Mouse (Mus musculus) gastrocnemius, adult 2 months (tissue): ENCODE data around the gene Ddn. TPM values are rescaled to one million over a fixed set of nuclear protein-coding genes. Genes with fewer than 3 reads are reported as not detected.
"Not testable (repeated sequence)": the region's sequence is repeated elsewhere in the genome, so short reads cannot be mapped to it uniquely, and the experiment has no call there.

Experiments
- DNase-seq: peaks from one replicate; pipeline ENCODE4 v3.0.0; 2022
- H3K27ac ChIP-seq: fragments of 200-600 bp; 2 replicates; pipeline ENCODE4 v1.8.1; 2022; ENCODE audit warnings: mild to moderate bottlenecking
- H3K4me3 ChIP-seq: fragments of 200-600 bp; 2 replicates; pipeline ENCODE4 v1.8.1; 2022; ENCODE audit warnings: mild to moderate bottlenecking, moderate library complexity
- CTCF ChIP-seq: fragments of 200-600 bp; IDR thresholded peaks from 2 replicates; pipeline ENCODE4 v1.8.1; 2022; ENCODE audit warnings: antibody characterized with exemption, mild to moderate bottlenecking, moderate library complexity
- intact Hi-C: fragments of 180-260 bp; cut with DNase I; formaldehyde crosslinking; loops from one replicate; pipeline ENCODE4 v1.15.1; 2025
- total RNA-seq, 2 experiments: library from RNA; stranded (reverse); gene quantifications; 2 replicates each; pipeline ENCODE4 v1.2.3; 2021

Ddn gene
- total RNA-seq, 2 experiments from 2014 or later = 0.33 to 0.78 TPM

GRCm38 (mm10) chr15:98823434-98823833 is 14.1 kb upstream of the Ddn start:
- intact Hi-C loops = no loop called here
- Histone ChIP-seq H3K27ac (no peak overlapping the region), H3K4me3 (no peak overlapping the region)
- TF ChIP-seq CTCF = peak; percentile 38; the same call in 1 of the 2 replicates
- no peak for DNase-seq

GRCm38 (mm10) chr15:98822147-98822546 is 12.9 kb upstream of the Ddn start:
- DNase-seq = no peak
- TF ChIP-seq CTCF = no peak
- H3K4me3 ChIP-seq = no peak overlapping the region
- H3K27ac ChIP-seq = no peak overlapping the region
- intact Hi-C loops = no loop called here

DNA sequence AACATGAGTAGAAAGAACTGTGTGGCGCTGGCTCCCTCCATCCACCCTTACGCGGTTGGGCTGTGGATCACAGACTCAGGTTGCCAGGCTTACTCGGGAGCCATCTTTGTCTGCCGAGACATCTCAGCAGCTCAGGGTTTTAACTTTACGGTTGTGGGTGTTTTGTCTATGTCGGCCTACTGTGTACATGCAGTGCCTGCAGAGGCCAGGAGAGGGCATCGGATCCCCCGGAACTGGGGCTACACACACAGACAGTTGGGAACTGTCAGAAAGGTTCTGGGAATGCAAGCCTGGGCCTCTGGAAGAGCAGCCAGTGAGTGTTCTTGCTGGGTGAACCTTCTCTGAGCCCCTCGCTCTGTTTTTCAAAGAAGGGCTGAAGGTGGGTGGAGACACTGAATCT is 12.1 kb upstream of the Ddn start:
- no peak for DNase-seq
- TF ChIP-seq CTCF = peak; percentile 51
- H3K4me3 ChIP-seq = no peak overlapping the region
- H3K27ac ChIP-seq = no peak overlapping the region
- intact Hi-C loops = no loop called here

- no peak for DNase-seq
- no peak for TF ChIP-seq CTCF
- Histone ChIP-seq H3K27ac (no peak overlapping the region), H3K4me3 (no peak overlapping the region)
- intact Hi-C loops = no loop called here
Measured at GRCm38 (mm10) chr15:98820937-98821336, 11.6 kb upstream of the Ddn start.

DNA sequence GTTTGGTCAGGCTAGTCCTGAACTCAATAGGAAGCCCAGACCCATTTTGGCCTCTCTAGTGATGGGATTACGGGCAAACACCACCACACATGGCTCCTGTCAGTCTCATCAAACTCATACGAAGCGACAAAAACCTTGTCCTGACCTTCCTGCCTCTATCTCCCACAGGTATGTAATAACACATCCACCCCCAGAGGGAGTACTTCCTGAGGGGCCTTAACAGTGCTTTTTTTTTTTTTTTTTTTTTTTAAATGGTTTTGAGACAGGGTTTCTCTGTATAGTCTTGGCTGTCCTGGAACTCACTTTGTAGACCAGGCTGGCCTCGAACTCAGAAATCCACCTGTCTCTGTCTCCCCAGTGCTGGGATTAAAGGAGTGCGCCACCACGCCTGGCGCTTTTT is 8.9 kb upstream of the Ddn start:
- no peak for TF ChIP-seq CTCF
- intact Hi-C loops = no loop called here
- Histone ChIP-seq H3K4me3 (no peak overlapping the region), H3K27ac (no peak overlapping the region)
- DNase-seq = no peak

DNA sequence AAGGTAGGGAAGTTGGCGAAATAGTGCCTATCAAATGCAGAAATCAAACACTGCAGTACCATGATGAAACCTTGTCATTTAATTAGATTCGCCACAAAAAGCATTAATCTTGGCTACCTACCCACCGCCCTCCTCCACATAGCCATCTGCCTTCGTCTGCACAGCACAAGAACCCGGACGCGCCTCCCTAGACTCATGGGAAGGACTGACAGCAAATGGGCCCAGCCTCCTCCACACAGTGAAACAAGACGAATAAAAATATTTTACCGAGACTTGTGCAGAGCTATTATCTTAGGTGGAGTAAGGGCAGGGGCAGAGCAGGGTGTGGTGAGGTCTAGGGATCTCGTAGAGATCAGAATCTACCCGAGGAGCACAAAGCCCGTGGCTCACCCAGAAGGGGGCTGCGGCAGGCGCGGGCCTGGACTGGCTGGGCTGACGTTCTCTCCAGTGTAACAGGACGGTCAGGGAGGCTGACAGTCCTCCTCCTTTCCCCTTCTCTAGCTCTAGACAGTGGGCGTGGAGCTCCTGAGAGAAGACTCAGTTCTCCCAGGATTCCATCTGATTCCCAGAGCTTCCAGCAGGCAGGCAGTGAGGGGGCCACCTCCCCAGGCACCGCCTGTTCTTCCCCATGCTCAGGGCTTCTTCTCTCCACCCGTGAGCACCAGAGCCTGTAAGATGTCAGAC is 3.6 kb upstream of the Ddn start:
- no peak overlapping the region for H3K27ac ChIP-seq
- TF ChIP-seq CTCF = no peak
- no peak for DNase-seq
- H3K4me3 ChIP-seq = no peak overlapping the region
- intact Hi-C loops = no loop called here

GRCm38 (mm10) chr15:98810212-98810611 is 922 bp upstream of the Ddn start:
- H3K4me3 ChIP-seq, DNase-seq, intact Hi-C loops, H3K27ac ChIP-seq: not testable (repeated sequence)
- peak; percentile 34 for TF ChIP-seq CTCF

- Histone ChIP-seq H3K27ac (peak overlapping the region; percentile 28; the same call in 1 of the 2 replicates), H3K4me3 (peak overlapping the region; percentile 76)
- intact Hi-C loops = no loop called here
- TF ChIP-seq CTCF = no peak
- DNase-seq = no peak
Measured at GRCm38 (mm10) chr15:98808651-98809134, 597 bp downstream of the Ddn start.

DNA sequence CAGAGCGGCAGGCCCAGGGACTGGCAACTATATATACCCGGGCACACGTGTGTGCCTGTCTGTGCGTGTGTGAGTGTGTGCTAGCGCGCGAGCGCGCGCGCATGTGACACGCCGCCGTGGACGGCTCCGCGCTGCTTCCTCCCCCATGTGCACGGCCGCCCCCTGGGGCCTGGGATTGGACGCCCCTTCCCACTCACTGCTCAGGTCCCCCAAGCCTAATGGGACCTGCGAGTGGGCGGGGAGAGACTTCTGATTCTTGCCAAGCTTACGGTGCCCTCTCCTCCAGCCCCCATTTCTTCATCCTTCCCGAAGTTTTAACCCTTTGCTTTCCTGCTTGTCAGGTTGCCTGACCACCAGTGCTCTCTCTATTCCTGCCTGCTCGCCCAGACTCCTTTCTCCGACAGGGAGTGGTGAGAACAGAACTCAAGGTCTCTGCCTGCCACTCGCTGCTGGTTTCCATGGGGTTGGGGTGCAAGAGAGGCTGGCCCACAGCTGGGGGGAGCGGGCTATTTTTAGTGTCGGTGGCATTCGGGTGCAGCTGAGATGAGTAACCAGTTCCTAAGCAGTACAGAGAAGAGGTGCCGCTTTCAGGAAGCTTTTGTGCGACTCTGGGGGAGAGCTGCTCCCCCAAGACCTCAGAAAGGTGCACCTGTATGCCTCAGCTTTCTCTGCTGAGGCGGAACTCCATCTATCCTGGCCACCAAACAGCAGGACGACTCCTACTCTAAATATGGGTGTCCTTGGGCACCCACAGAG is 1.2 kb downstream of the Ddn start:
- peak; percentile 74 for DNase-seq
- peak overlapping the region; percentile 76 for H3K4me3 ChIP-seq
- TF ChIP-seq CTCF = no peak
- H3K27ac ChIP-seq = peak overlapping the region; percentile 28; the same call in 1 of the 2 replicates
- intact Hi-C loops = no loop called here

DNA sequence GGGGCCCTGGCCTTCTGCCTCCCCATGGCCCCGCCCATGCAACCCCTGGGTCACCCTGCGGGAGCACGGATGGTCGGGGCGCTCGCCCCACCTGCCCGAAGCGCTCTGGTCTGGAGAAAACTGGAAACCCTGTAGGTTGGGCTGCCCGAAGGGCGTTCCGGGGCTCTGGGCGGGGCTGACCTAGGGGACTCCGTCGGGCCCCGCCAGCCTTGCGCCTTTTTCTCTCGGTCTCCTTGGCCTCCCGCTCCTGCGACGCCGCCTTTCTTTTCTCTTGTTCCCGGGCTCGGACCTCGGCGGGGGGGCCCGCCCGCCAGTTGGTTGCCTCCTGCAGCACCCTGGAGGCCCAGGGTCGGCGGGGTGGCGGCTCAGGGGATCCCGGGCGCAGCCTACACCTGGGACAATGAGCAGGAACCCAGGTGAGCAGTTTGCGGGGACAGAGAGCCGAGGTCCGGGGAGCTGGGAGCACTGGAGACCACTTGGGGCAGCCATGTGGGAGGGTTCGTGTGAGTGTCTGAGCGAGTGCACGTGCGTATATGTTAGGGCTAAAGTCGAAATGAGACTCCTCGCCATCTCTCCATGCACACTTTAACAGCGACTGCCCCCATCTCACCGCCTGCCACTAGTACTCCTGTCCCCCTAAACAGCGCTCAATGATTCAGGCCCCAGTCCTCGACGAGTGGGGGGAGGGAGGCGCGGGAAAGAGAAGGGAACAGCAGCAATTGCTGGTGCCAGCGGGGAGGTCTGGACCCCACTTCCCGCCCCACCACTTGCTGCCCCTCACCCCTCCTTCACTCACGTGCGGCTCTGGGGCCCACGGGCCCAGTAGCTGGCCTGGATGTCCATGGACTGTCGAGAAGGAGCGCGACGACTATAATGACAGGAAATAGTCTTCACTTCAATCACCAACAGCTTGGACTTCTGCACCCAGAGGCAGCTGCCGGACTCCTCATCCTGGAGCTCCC is 2.2 kb downstream of the Ddn start:
- no peak for TF ChIP-seq CTCF
- peak; percentile 49 for DNase-seq
- H3K4me3 ChIP-seq = peak overlapping the region; percentile 76
- H3K27ac ChIP-seq = no peak overlapping the region
- intact Hi-C loops = no loop called here

DNA sequence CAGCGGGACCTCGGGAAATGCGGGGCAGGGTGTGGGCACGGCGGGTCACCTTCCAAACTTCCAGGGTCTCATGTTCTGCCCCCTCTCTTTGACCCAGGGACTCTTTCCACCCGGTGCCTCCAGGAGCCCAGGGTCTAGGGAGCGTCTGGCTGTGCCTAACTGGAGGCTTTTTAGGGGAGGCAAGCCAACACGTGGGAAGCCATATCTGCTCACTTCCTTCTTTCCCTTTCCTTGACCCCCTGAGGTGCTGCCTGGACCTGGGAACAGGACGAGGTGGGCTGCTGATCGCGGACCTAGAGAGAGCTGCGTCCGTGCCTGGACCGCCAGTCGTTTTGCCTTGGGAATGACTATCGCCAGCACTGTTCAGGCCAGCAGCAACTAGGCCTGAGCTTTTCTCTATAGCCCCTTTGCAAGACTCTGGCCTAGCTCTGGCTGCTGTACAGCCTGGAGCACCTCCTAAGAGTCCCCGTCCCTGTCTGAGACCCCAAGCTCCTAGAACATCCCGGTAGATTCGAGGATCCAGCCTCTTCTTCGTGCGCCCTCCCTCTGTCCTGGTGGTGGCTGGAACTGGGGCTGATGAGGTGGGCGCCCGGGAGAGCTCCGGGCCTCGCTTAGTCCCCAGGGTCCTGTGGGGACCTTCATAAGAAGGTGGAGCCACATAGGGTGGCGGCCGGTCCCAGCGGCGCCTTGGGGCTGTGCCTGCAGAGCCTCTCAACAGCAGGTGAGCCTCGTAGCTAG is 3.0 kb downstream of the Ddn start:
- intact Hi-C loops = no loop called here
- no peak for TF ChIP-seq CTCF
- Histone ChIP-seq H3K4me3 (peak overlapping the region; percentile 76), H3K27ac (no peak overlapping the region)
- DNase-seq = no peak
